Mouse (Mus musculus): Measurements from ENCODE around the gene Cdnf. TPM values are rescaled to one million over a fixed set of nuclear protein-coding genes. Genes with fewer than 3 reads are reported as not detected.

Cdnf gene
- polyA plus RNA-seq, 1 experiment from 2014 or later, result 0.34 TPM

DNA sequence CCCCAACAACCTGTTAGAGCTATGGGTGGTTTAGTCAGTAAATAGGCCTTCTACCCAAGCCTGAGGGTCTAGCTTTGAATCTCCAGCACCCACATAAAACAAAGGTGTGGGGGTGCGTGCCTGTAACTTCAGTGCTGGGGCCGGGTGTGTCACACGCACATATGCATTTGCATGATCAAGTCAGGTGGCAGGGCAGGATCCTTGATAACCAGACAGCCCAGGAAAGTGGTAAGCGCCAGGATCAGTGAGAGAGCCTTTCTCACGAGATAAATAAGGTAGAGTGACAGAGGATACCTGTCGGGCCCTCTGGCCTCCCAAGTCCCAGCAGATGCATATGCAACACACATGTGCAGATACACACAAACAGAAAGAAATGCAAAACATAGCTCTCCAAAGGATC, 13.3 kb upstream of the Cdnf start:
- H3K4me1 ChIP-seq (ENCODE audit: control insufficient read depth, insufficient read depth, low read length), result no peaks in the 10 kb centered on the region
- no peaks in the 10 kb centered on the region for H3K9me3 ChIP-seq (replicated peaks; ENCODE audit: control insufficient read depth, low read length)
- H3K9ac ChIP-seq (ENCODE audit: low read depth, low read length), result no peak overlapping the region
- H3K36me3 ChIP-seq (ENCODE audit: control insufficient read depth, insufficient read depth, low read length), result peaks cover 18% of the 10 kb centered on the region
- 87% methylated on average over 6 of the region's 6 CpGs for WGBS (ENCODE audit: insufficient replicate concordance)
- no peak overlapping the region for H3K4me2 ChIP-seq
- no peaks in the 10 kb centered on the region for H3K27me3 ChIP-seq (ENCODE audit: control insufficient read depth, insufficient read depth, low read length)
- no peak overlapping the region for H3K4me3 ChIP-seq (ENCODE audit: low read depth, low read length)
- ATAC-seq (replicated peaks; ENCODE audit: insufficient number of reproducible peaks, low FRiP score, low TSS enrichment), result no peak
- H3K27ac ChIP-seq (ENCODE audit: low read depth, low read length), result no peak overlapping the region

DNA sequence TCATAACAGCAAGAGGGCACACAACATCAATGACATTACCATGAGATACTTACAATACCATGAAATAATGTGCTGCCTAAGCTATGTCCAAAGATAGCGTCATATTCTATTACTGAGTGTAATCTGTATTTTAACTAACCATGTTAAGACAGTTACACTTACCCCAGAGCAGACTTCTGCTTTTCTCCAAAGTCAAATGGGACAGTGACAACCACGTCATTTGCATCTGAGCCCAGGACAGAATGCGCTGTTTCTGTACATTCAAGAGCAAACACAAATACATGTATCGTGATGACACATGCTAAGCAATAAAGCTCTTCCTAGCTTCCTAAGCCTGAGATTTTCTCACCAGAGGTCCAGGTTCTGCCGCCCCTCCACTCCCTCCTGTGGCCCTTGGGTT, 11.9 kb upstream of the Cdnf start:
- no peak overlapping the region for H3K4me3 ChIP-seq (ENCODE audit: low read depth, low read length)
- no peaks in the 10 kb centered on the region for H3K27me3 ChIP-seq (ENCODE audit: control insufficient read depth, insufficient read depth, low read length)
- 96% methylated on average over 5 of the region's 5 CpGs for whole genome bisulfite sequencing (ENCODE audit: insufficient replicate concordance)
- no peak for ATAC-seq (replicated peaks; ENCODE audit: insufficient number of reproducible peaks, low FRiP score, low TSS enrichment)
- no peak overlapping the region for H3K4me2 ChIP-seq
- peaks cover 15% of the 10 kb centered on the region for H3K36me3 ChIP-seq (ENCODE audit: control insufficient read depth, insufficient read depth, low read length)
- no peaks in the 10 kb centered on the region for H3K9me3 ChIP-seq (replicated peaks; ENCODE audit: control insufficient read depth, low read length)
- H3K9ac ChIP-seq (ENCODE audit: low read depth, low read length), result no peak overlapping the region
- no peaks in the 10 kb centered on the region for H3K4me1 ChIP-seq (ENCODE audit: control insufficient read depth, insufficient read depth, low read length)
- H3K27ac ChIP-seq (ENCODE audit: low read depth, low read length), result no peak overlapping the region

DNA sequence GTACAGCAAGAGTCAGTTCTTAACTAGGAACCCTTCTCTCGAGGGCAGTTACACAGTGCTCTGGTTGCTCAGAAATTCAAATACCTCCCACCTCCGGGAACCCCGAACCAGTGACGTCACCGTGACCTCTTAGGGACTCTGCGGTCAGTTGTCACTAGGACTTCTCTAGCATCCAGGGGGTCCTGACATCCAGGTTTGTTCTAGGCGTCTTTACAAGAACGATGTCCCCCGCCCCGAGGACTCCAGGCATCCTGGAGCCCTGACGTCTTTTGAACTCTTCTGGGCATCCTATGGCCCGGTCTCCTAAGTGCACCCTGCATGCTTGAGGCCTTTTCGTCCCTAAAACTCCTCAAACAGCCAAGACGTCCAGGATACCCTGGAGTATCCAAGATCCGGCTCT, 754 bp upstream of the Cdnf start:
- peak overlapping the region; percentile 72 for H3K27ac ChIP-seq (ENCODE audit: low read depth, low read length)
- WGBS (ENCODE audit: insufficient replicate concordance), result under 1% methylated on average over 15 of the region's 15 CpGs
- H3K27me3 ChIP-seq (ENCODE audit: control insufficient read depth, insufficient read depth, low read length), result no peaks in the 10 kb centered on the region
- H3K9ac ChIP-seq (ENCODE audit: low read depth, low read length), result peak overlapping the region; percentile 87
- peaks cover 3% of the 10 kb centered on the region; the same call in 1 of the 2 replicates for H3K36me3 ChIP-seq (ENCODE audit: control insufficient read depth, insufficient read depth, low read length)
- no peaks in the 10 kb centered on the region for H3K9me3 ChIP-seq (replicated peaks; ENCODE audit: control insufficient read depth, low read length)
- peak overlapping the region; percentile 81 for H3K4me3 ChIP-seq (ENCODE audit: low read depth, low read length)
- peaks cover 5% of the 10 kb centered on the region for H3K4me1 ChIP-seq (ENCODE audit: control insufficient read depth, insufficient read depth, low read length)
- peak; percentile 0 for ATAC-seq (replicated peaks; ENCODE audit: insufficient number of reproducible peaks, low FRiP score, low TSS enrichment)
- peak overlapping the region; percentile 74 for H3K4me2 ChIP-seq

DNA sequence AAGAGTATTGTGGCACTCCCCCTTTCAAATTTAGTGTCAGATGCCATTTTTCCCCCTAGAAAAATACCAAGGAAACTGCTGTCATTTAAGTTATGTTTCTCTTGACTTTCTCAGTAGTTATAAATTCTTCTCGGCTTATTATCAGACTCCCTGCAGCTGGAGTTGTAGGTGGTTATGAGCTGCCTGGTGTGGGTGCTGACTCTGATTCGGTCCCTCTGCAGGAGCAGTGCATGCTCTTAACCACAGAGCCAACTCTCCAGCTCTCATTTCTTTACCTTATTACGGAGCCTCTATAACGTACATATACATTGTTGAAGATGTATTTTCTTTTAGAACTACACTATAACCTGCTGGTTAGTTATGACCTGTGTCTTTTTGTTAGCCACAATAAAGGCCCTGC, 9.7 kb downstream of the Cdnf start:
- ATAC-seq (replicated peaks; ENCODE audit: insufficient number of reproducible peaks, low FRiP score, low TSS enrichment), result no peak
- Histone ChIP-seq H3K9me3 (replicated peaks; ENCODE audit: control insufficient read depth, low read length) (no peaks in the 10 kb centered on the region), H3K4me3 (ENCODE audit: low read depth, low read length) (no peak overlapping the region), H3K9ac (ENCODE audit: low read depth, low read length) (no peak overlapping the region), H3K27ac (ENCODE audit: low read depth, low read length) (no peak overlapping the region), H3K36me3 (ENCODE audit: control insufficient read depth, insufficient read depth, low read length) (no peaks in the 10 kb centered on the region), H3K4me1 (ENCODE audit: control insufficient read depth, insufficient read depth, low read length) (no peaks in the 10 kb centered on the region), H3K4me2 (no peak overlapping the region), H3K27me3 (ENCODE audit: control insufficient read depth, insufficient read depth, low read length) (no peaks in the 10 kb centered on the region)
- WGBS (ENCODE audit: insufficient replicate concordance), result 79% methylated on average over 4 of the region's 4 CpGs

DNA sequence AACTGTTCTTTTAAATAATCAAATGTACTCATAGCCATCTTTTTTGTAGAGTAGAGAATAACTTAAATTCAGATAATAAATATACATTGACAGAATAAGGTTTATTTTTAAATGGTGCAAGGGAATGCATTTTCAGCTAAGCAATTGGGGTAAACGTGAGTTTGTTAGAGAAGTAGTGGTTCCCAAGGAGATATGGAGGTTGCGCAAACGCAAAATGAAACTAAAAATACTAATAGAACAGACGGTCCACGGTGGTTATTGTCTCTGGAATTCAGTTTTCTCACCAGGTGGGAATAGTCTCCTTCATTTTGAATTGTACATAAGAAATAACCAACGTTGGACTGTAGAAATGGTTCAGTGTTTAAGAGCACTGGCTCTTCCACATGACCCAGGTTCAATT, 13.5 kb downstream of the Cdnf start:
- H3K4me2 ChIP-seq, result no peak overlapping the region
- no peaks in the 10 kb centered on the region for H3K27me3 ChIP-seq (ENCODE audit: control insufficient read depth, insufficient read depth, low read length)
- WGBS (ENCODE audit: insufficient replicate concordance), result 76% methylated on average over 6 of the region's 6 CpGs
- no peak overlapping the region for H3K9ac ChIP-seq (ENCODE audit: low read depth, low read length)
- no peak for ATAC-seq (replicated peaks; ENCODE audit: insufficient number of reproducible peaks, low FRiP score, low TSS enrichment)
- no peak overlapping the region for H3K27ac ChIP-seq (ENCODE audit: low read depth, low read length)
- no peaks in the 10 kb centered on the region for H3K9me3 ChIP-seq (replicated peaks; ENCODE audit: control insufficient read depth, low read length)
- H3K4me1 ChIP-seq (ENCODE audit: control insufficient read depth, insufficient read depth, low read length), result no peaks in the 10 kb centered on the region
- no peak overlapping the region for H3K4me3 ChIP-seq (ENCODE audit: low read depth, low read length)
- no peaks in the 10 kb centered on the region for H3K36me3 ChIP-seq (ENCODE audit: control insufficient read depth, insufficient read depth, low read length)

DNA sequence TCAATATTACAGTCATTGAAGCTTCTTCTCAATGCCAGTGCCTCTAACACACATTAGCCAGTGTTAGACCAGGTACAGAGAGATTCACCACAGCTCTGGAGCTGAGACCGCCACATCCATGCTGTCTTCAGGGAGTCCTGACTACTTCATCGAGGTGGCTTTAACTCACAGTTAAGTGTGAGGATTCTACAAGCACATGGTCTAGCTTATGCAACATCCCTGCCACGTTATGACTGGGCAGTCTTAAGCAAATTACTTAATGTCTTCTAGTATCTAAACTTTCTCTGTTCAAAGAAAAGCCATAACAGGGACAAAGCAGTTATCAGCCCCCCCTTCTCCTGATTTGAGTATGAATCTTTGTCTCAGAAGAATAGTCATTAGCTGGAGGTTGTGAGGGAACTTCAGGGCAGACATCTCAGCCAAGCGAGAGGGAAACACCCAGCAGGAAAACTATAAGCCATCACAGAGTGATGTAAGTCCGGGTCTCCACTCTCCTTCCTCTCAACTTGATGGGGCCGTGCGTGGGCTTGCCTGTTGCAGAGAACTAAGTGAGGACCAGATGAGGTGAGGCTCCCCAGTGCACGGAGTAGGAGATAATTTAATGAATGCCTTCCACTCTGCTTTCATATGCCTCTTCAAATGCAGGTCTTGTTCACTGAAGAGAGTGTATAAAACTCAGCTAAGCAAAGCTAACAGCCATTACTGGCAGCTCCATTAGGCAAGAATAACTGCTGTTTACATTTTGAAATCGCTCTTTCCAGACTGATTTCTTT, 28.7 kb downstream of the Cdnf start:
- Histone ChIP-seq H3K4me3 (ENCODE audit: low read depth, low read length) (no peak overlapping the region), H3K4me1 (ENCODE audit: control insufficient read depth, insufficient read depth, low read length) (no peaks in the 10 kb centered on the region), H3K9me3 (replicated peaks; ENCODE audit: control insufficient read depth, low read length) (no peaks in the 10 kb centered on the region), H3K4me2 (no peak overlapping the region), H3K27me3 (ENCODE audit: control insufficient read depth, insufficient read depth, low read length) (no peaks in the 10 kb centered on the region), H3K9ac (ENCODE audit: low read depth, low read length) (no peak overlapping the region), H3K36me3 (ENCODE audit: control insufficient read depth, insufficient read depth, low read length) (no peaks in the 10 kb centered on the region), H3K27ac (ENCODE audit: low read depth, low read length) (no peak overlapping the region)
- WGBS (ENCODE audit: insufficient replicate concordance), result 64% methylated on average over 9 of the region's 9 CpGs
- ATAC-seq (replicated peaks; ENCODE audit: insufficient number of reproducible peaks, low FRiP score, low TSS enrichment), result no peak

DNA sequence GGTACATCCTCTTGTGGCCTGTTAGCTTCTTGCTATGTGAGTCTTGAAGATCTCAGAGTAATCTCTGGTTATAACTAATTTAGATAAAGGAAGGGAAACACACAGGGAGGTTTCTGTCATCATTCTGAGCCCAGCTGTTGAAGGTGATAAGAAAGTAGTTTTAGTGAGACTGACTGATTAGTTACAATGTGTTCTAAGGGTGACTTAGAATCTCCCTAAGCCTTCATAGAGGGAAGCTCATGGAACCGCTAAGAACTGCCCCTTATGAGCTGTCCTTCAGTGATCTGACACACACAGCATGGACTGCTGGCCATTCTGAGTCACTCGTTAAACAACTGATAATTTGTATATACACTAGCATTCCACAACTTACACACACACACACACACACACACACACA, 33.2 kb downstream of the Cdnf start:
- 48% methylated on average over 2 of the region's 2 CpGs for WGBS (ENCODE audit: insufficient replicate concordance)
- Histone ChIP-seq H3K4me1 (ENCODE audit: control insufficient read depth, insufficient read depth, low read length) (no peaks in the 10 kb centered on the region), H3K4me2 (no peak overlapping the region), H3K27me3 (ENCODE audit: control insufficient read depth, insufficient read depth, low read length) (no peaks in the 10 kb centered on the region), H3K9ac (ENCODE audit: low read depth, low read length) (no peak overlapping the region), H3K27ac (ENCODE audit: low read depth, low read length) (no peak overlapping the region), H3K4me3 (ENCODE audit: low read depth, low read length) (no peak overlapping the region), H3K9me3 (replicated peaks; ENCODE audit: control insufficient read depth, low read length) (no peaks in the 10 kb centered on the region), H3K36me3 (ENCODE audit: control insufficient read depth, insufficient read depth, low read length) (no peaks in the 10 kb centered on the region)
- no peak for ATAC-seq (replicated peaks; ENCODE audit: insufficient number of reproducible peaks, low FRiP score, low TSS enrichment)

DNA sequence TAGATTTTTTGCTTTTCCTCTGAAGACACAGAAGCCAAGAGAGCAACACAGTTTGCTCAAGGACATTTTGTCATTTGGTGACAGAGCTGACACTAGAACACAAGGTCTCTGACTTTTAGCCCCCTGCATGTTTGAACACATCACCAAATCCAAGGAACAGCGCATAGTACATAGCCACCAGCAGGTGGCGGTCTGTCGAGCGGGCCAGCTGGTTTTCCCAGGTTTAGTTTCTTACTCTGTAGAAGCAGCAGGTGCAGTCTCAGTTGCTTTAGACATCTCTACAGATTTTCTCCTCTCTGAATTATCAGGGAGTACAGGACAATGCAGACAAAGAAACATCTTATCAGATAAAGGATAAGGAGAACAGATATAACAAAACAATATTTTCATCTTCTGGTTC, 33.8 kb downstream of the Cdnf start:
- WGBS (ENCODE audit: insufficient replicate concordance), result 8% methylated on average over 4 of the region's 4 CpGs

DNA sequence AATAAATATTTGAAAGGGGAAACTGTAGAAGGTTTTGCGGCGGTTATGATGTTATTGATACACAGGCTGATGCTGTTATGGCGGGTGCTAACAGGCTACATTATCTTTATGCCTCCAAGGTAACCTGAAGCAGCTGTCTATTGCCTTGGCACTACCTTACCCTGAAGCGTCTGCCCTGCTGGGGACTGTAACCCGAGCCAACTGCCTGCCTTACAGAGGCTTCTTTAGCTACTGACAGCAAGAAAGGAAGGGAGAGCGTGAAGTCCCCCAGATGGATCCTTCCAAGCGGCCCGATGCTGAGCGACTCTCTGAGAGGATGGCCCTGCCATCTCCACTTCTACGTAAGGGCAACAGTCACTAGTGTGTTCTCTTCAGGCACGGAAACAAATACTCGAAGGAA, 57.4 kb downstream of the Cdnf start, which contains the start of gene Fam107b:
Gene Fam107b (plus strand): TSS at position 303 of the 400 bp plus-strand sequence.
- no peaks in the 10 kb centered on the region for H3K4me1 ChIP-seq (ENCODE audit: control insufficient read depth, insufficient read depth, low read length)
- no peak within 1 kb of the TSS for H3K4me2 ChIP-seq
- H3K27ac ChIP-seq (ENCODE audit: low read depth, low read length), result no peak within 1 kb of the TSS
- H3K27me3 ChIP-seq (ENCODE audit: control insufficient read depth, insufficient read depth, low read length), result no peaks in the 10 kb centered on the region
- no peak within 1 kb of the TSS for H3K4me3 ChIP-seq (ENCODE audit: low read depth, low read length)
- no peak for ATAC-seq (replicated peaks; ENCODE audit: insufficient number of reproducible peaks, low FRiP score, low TSS enrichment)
- H3K9ac ChIP-seq (ENCODE audit: low read depth, low read length), result no peak within 1 kb of the TSS
- 67% methylated on average over 12 of the region's 12 CpGs for WGBS (ENCODE audit: insufficient replicate concordance)
- H3K9me3 ChIP-seq (replicated peaks; ENCODE audit: control insufficient read depth, low read length), result no peaks in the 10 kb centered on the region
- no peaks in the 10 kb centered on the region for H3K36me3 ChIP-seq (ENCODE audit: control insufficient read depth, insufficient read depth, low read length)

More for the DNA sequence above, 33.8 kb downstream of the Cdnf start:
- Histone ChIP-seq H3K27me3 (ENCODE audit: control insufficient read depth, insufficient read depth, low read length) (no peaks in the 10 kb centered on the region), H3K9ac (ENCODE audit: low read depth, low read length) (no peak overlapping the region), H3K4me2 (no peak overlapping the region), H3K27ac (ENCODE audit: low read depth, low read length) (no peak overlapping the region), H3K4me1 (ENCODE audit: control insufficient read depth, insufficient read depth, low read length) (no peaks in the 10 kb centered on the region), H3K36me3 (ENCODE audit: control insufficient read depth, insufficient read depth, low read length) (no peaks in the 10 kb centered on the region), H3K4me3 (ENCODE audit: low read depth, low read length) (no peak overlapping the region), H3K9me3 (replicated peaks; ENCODE audit: control insufficient read depth, low read length) (no peaks in the 10 kb centered on the region)
- no peak for ATAC-seq (replicated peaks; ENCODE audit: insufficient number of reproducible peaks, low FRiP score, low TSS enrichment)

Measured in heart, embryonic 11.5 days (tissue).